In the genomic region with DNA sequence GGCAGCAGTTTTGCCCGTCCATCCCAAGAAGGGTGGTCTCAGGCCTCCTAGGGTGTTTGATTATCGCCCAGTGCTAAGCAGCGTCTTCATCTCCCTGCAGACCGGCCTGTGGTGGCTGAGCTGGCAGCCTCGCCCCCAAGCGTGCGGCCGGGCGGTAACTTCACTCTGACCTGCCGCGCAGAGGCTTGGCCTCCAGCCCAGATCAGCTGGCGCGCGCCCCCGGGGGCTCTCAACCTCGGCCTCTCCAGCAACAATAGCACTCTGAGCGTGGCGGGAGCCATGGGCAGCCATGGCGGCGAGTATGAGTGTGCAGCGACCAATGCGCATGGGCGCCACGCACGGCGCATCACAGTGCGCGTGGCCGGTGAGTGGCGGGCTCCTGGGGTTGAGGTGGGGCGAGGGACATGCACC, we compare ENCODE assay signal across 9 mouse cellular contexts. TPM values are rescaled to one million over a fixed set of nuclear protein-coding genes. Genes with fewer than 3 reads are reported as not detected.
DNase-seq lines count a peak whose midpoint lies in the region; ATAC-seq lines count a peak whose summit lies in the region.
"Had no signal": no experiment of that assay in that cellular context is flagged by ENCODE, and none has a peak within 500 bp of the region (broad histone marks: within the 10 kb centered on the region; RNA-seq: fewer than 3 reads in every experiment).

No protein-coding gene starts in this region.

- peaks cover 91% of the 10 kb centered on the region for H3K27me3 ChIP-seq in heart, embryonic 10.5 days (ENCODE audit: insufficient read depth, poor library complexity, severe bottlenecking)
- H3K27me3 ChIP-seq in heart, embryonic 16.5 days (ENCODE audit: control insufficient read depth, insufficient read depth, low read length): peaks cover 55% of the 10 kb centered on the region
- H3K27me3 ChIP-seq: Patski had no signal

- ATAC-seq in heart, embryonic 16.5 days (replicated peaks; ENCODE audit: extremely low read depth, insufficient read depth, low FRiP score): peak; percentile 67
- ATAC-seq: Patski had no signal

- peak overlapping the region; percentile 60 for H3K4me3 ChIP-seq in heart, embryonic 10.5 days
- H3K4me3 ChIP-seq in heart, embryonic 16.5 days (ENCODE audit: low read length): peak overlapping the region; percentile 34

- H3K27ac ChIP-seq in heart, embryonic 10.5 days: peak overlapping the region; percentile 65
- H3K27ac ChIP-seq in heart, embryonic 16.5 days (ENCODE audit: low read length): peak overlapping the region; percentile 52; the same call in 1 of the 2 replicates

- intact Hi-C loops in heart, postnatal 25 days (cut with DNase I): no loop called here

- 3% methylated on average over 31 of the region's 31 CpGs for WGBS in heart, embryonic 10.5 days
- WGBS in heart, embryonic 16.5 days: 2% methylated on average over 31 of the region's 31 CpGs

- no peak for DNase-seq in heart, embryonic 10.5 days (ENCODE audit: low spot score)
- DNase-seq in heart, postnatal 25 days (ENCODE audit: low spot score): no peak
- peak; percentile 35 for DNase-seq in embryo, embryonic 9.5 days (ENCODE audit: extremely low spot score)
- peak; percentile 59 to 68 for DNase-seq in layer of hippocampus, postnatal 10 days (ENCODE audit: low spot score in 2 of 2)
- peak; percentile 46 for DNase-seq in neural tube, embryonic 10.5 days (ENCODE audit: extremely low spot score, low spot score)
- DNase-seq in ovary, postnatal 14 days (ENCODE audit: low spot score): no peak
- DNase-seq in adrenal gland, adult (ENCODE audit: inconsistent age in 2 of 2, low spot score in 1 of 2): no peak

- peak overlapping the region; percentile 60 for H3K9ac ChIP-seq in heart, embryonic 16.5 days (ENCODE audit: low read length)

- H3K36me3 ChIP-seq in heart, embryonic 10.5 days: no peaks in the 10 kb centered on the region
- H3K36me3 ChIP-seq in heart, embryonic 16.5 days (ENCODE audit: control insufficient read depth, insufficient read depth): no peaks in the 10 kb centered on the region

- H3K4me1 ChIP-seq in heart, embryonic 10.5 days: peaks cover 55% of the 10 kb centered on the region
- H3K4me1 ChIP-seq in heart, embryonic 16.5 days (ENCODE audit: control insufficient read depth, insufficient read depth, low read length): peaks cover 25% of the 10 kb centered on the region

- peak overlapping the region; percentile 71 for H3K4me2 ChIP-seq in heart, embryonic 16.5 days (ENCODE audit: low read depth, low read length)

- H3K9me3 ChIP-seq in heart, embryonic 10.5 days: no peaks in the 10 kb centered on the region
- no peaks in the 10 kb centered on the region for H3K9me3 ChIP-seq in heart, embryonic 16.5 days (replicated peaks; ENCODE audit: control insufficient read depth, low read length)

RNA-seq across cellular contexts. Expression of gene Icam5, which starts 5.6 kb away (rescaled TPM):
- 0.06 and 0.09 TPM in 2 replicates for polyA plus RNA-seq in heart, embryonic 10.5 days (2016; fragmentation: Nextera tagmentation; extraction: Ambion mirVana)
- total RNA-seq in heart, postnatal 25 days (2021): not detected
- polyA plus RNA-seq in heart, embryonic 16.5 days (2015; fragmentation: Nextera tagmentation; extraction: Ambion mirVana): 0.08 TPM in 1 of 2 replicates, not detected in the other
- 100 to 1,000 TPM; 256 to 261 TPM for total RNA-seq in layer of hippocampus, postnatal 10 days (2021)

RNA-seq across cellular contexts. Expression of gene Icam4, which starts 8.3 kb away (rescaled TPM):
- 15.2 and 19.9 TPM in 2 replicates for polyA plus RNA-seq in heart, embryonic 10.5 days (2016; fragmentation: Nextera tagmentation; extraction: Ambion mirVana)
- under 1 TPM; 0.26 to 0.64 TPM for total RNA-seq in heart, postnatal 25 days (2021)
- polyA plus RNA-seq in heart, embryonic 16.5 days (2015; fragmentation: Nextera tagmentation; extraction: Ambion mirVana): 2.0 and 3.0 TPM in 2 replicates
- total RNA-seq in layer of hippocampus, postnatal 10 days (2021): under 1 TPM in 1 of 2 experiments, not detected in 1; 0.56 TPM

RNA-seq across cellular contexts. Expression of gene Icam1, which starts 21.7 kb away (rescaled TPM):
- 7.7 and 9.7 TPM in 2 replicates for polyA plus RNA-seq in heart, embryonic 10.5 days (2016; fragmentation: Nextera tagmentation; extraction: Ambion mirVana)
- total RNA-seq in heart, postnatal 25 days (2021): 1 to 10 TPM; 7.7 to 9.6 TPM
- 23.8 and 29.6 TPM in 2 replicates for polyA plus RNA-seq in heart, embryonic 16.5 days (2015; fragmentation: Nextera tagmentation; extraction: Ambion mirVana)
- 1 to 10 TPM; 3.0 to 3.9 TPM for total RNA-seq in layer of hippocampus, postnatal 10 days (2021)

RNA-seq across cellular contexts. Expression of gene Zglp1, which starts 29.4 kb away (rescaled TPM):
- 1.0 and 1.9 TPM in 2 replicates for polyA plus RNA-seq in heart, embryonic 10.5 days (2016; fragmentation: Nextera tagmentation; extraction: Ambion mirVana)
- total RNA-seq in heart, postnatal 25 days (2021): not detected
- 0.72 and 0.77 TPM in 2 replicates for polyA plus RNA-seq in heart, embryonic 16.5 days (2015; fragmentation: Nextera tagmentation; extraction: Ambion mirVana)
- 1 to 10 TPM; 1.7 to 2.4 TPM for total RNA-seq in layer of hippocampus, postnatal 10 days (2021)

RNA-seq across cellular contexts. Expression of gene Mrpl4, which starts 34.9 kb away (rescaled TPM):
- 157 and 162 TPM in 2 replicates for polyA plus RNA-seq in heart, embryonic 10.5 days (2016; fragmentation: Nextera tagmentation; extraction: Ambion mirVana)
- total RNA-seq in heart, postnatal 25 days (2021): 100 to 1,000 TPM; 143 to 144 TPM
- 170 and 173 TPM in 2 replicates for polyA plus RNA-seq in heart, embryonic 16.5 days (2015; fragmentation: Nextera tagmentation; extraction: Ambion mirVana)
- 10 to 100 TPM; 47.2 to 54.4 TPM for total RNA-seq in layer of hippocampus, postnatal 10 days (2021)

Comparison
In these comparisons a context has a peak if more than half of its experiments do, and no peak if none do; other contexts are left out.
1. DNase-seq: peak in embryo, embryonic 9.5 days (single experiment), layer of hippocampus, postnatal 10 days (2 of 2) and neural tube, embryonic 10.5 days (single experiment); none in heart, embryonic 10.5 days (single experiment), heart, postnatal 25 days (single experiment), ovary, postnatal 14 days (single experiment) and adrenal gland, adult (0 of 2).
2. RNA of gene Icam5, which starts 5.6 kb away (total RNA-seq): 256 to 261 TPM in layer of hippocampus, postnatal 10 days; not detected in heart, postnatal 25 days; every median in the first group is over 100 times any median in the second.